Mouse (Mus musculus) liver, embryonic 13.5 days (tissue): Measurements from ENCODE around the gene Igf2r. TPM values are rescaled to one million over a fixed set of nuclear protein-coding genes. Genes with fewer than 3 reads are reported as not detected.

ENCODE experiments used
- ATAC-seq: fragments of 200-750 bp; cut with Nextera tagmentation; 2 replicates; pipeline ENCODE4 v1.8.0; 2017; ENCODE audit warnings: low read depth, mild to moderate bottlenecking, moderate number of reproducible peaks, moderate library complexity
- DNase-seq: peaks from one replicate; pipeline ENCODE4 v3.0.0; 2022
- H3K27ac ChIP-seq: fragments of 300-500 bp; sonication (generic); 2 replicates; pipeline ENCODE4 v1.5.1; 2015; ENCODE audit warnings: moderate library complexity, mild to moderate bottlenecking, inconsistent platforms
- H3K27me3 ChIP-seq: fragments of 300-500 bp; sonication (generic); 2 replicates; pipeline ENCODE4 v1.6.1; 2015; ENCODE audit warnings: mild to moderate bottlenecking, inconsistent platforms
- H3K36me3 ChIP-seq: fragments of 300-500 bp; sonication (generic); 2 replicates; pipeline ENCODE4 v1.6.1; 2015; ENCODE audit warnings: mild to moderate bottlenecking, inconsistent platforms
- H3K4me1 ChIP-seq: fragments of 300-500 bp; sonication (generic); replicated peaks from 2 replicates; pipeline ENCODE4 v1.6.1; 2015; ENCODE audit warnings: inconsistent platforms
- H3K4me2 ChIP-seq: fragments of 300-500 bp; sonication (generic); 2 replicates; pipeline ENCODE4 v1.6.1; 2015; ENCODE audit warnings: inconsistent platforms, mild to moderate bottlenecking, moderate library complexity
- H3K4me3 ChIP-seq: fragments of 300-500 bp; sonication (generic); replicated peaks from 2 replicates; pipeline ENCODE4 v1.5.1; 2015; ENCODE audit warnings: mild to moderate bottlenecking, inconsistent platforms
- H3K9ac ChIP-seq: fragments of 300-500 bp; sonication (generic); 2 replicates; pipeline ENCODE4 v1.6.1; 2015; ENCODE audit warnings: mild to moderate bottlenecking, inconsistent platforms
- H3K9me3 ChIP-seq: fragments of 300-500 bp; sonication (generic); replicated peaks from 2 replicates; pipeline ENCODE4 v1.6.1; 2016; ENCODE audit warnings: inconsistent platforms
- WGBS: fragments of 180-500 bp; shearing (Covaris S2); methylation state at CpG from one replicate; pipeline ENCODE4 v1.1.7; 2015; ENCODE audit not compliant: insufficient replicate concordance; 5-methylcytosine and 5-hydroxymethylcytosine counted together
- polyA plus RNA-seq: library from polyadenylated mRNA; unstranded; fragments of >200 nt; fragmentation: Nextera tagmentation; extraction: Ambion mirVana; gene quantifications from 2 replicates; pipeline ENCODE4 v1.2.1, GENCODE M21; 2015

Gene Igf2r
- polyA plus RNA-seq, 1 experiment from 2014 or later, result 13.8 TPM

DNA sequence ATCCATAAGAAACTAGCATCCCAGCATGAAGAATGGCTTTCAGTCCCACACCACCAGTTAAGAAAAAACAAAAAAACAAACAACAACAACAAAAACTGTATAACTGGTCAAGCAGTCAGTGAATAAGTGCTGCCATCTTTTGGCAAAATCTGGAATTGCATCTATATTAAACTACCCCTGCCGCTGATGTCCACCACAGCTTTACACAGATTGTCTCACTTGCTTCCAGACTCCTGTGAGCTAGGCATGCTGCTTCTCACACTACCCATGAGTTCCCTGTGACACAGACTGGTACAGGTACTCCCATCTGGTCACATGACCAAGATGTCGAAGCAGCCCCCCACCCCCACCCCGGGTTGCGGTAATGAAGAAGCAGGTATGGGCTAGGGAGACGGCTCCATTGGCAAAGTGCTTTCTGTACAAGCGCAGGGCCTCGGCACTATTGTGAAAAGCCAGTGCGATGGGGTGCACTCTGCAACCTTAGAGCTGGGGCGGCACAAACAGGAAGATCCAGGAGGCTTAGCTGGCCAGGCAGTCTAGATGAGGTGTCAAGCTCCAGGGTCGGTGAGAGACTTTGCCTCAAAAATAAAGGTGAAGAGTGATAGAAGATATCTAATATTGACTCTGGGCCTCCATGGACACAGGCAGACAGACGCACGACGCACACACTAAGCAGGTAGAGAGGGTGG is 108.7 kb downstream of the Igf2r start:
- ATAC-seq (no peak), DNase-seq (no peak)
- Histone ChIP-seq H3K9me3 (no peaks in the 10 kb centered on the region), H3K36me3 (no peaks in the 10 kb centered on the region), H3K4me3 (no peak overlapping the region), H3K27me3 (peaks cover 17% of the 10 kb centered on the region), H3K4me2 (no peak overlapping the region), H3K9ac (no peak overlapping the region), H3K4me1 (no peaks in the 10 kb centered on the region), H3K27ac (no peak overlapping the region)
- WGBS, result 62% methylated on average over 13 of the region's 13 CpGs

DNA sequence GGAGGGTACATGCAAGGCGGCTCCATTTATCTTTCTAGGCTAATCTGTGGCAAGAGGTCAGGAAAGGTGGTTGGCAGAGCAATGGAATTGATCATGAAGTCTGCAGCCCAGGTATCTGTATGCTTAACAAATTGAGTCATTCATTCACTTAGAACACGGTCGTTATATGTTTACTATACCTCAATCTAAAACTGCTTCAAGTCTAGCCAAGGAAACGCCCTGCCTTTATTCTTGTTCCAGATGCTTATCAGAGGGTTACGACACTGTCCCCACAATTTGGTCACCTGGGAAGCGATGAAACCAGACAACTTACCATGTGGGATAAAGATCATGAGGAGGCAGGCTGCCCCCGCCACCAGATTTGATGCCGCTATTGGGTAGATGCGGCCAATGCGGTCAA is 110.2 kb downstream of the Igf2r start:
- H3K9ac ChIP-seq, result no peak overlapping the region
- no peaks in the 10 kb centered on the region for H3K9me3 ChIP-seq
- no peaks in the 10 kb centered on the region for H3K36me3 ChIP-seq
- 73% methylated on average over 10 of the region's 10 CpGs for WGBS
- H3K27ac ChIP-seq, result no peak overlapping the region
- peaks cover 17% of the 10 kb centered on the region; the same call in 1 of the 2 replicates for H3K27me3 ChIP-seq
- no peak overlapping the region for H3K4me3 ChIP-seq
- ATAC-seq (no peak), DNase-seq (no peak)
- no peaks in the 10 kb centered on the region for H3K4me1 ChIP-seq
- no peak overlapping the region for H3K4me2 ChIP-seq

DNA sequence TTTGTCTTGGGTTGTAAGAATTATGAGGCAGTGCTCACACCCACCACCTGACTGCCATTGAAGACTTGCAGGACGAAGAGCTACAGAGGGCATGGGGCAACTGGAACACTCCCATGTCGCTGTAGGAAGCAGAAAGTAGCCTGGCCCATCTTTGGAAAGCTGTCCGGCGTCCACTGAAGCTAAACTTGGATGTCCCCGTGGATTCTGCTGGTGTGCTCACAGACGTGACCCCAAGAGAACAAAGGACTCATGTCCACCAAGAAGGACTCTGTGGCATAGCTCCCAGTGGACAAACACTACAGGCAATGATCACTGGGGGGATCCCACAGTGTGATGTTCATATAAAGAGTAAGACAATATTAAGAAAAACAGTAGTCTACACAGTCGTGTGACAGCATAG is 110.7 kb downstream of the Igf2r start:
- ATAC-seq (no peak), DNase-seq (no peak)
- Histone ChIP-seq H3K4me2 (no peak overlapping the region), H3K36me3 (no peaks in the 10 kb centered on the region), H3K9me3 (no peaks in the 10 kb centered on the region), H3K27ac (no peak overlapping the region), H3K4me3 (no peak overlapping the region), H3K27me3 (peaks cover 17% of the 10 kb centered on the region; the same call in 1 of the 2 replicates), H3K9ac (no peak overlapping the region), H3K4me1 (no peaks in the 10 kb centered on the region)
- WGBS, result 61% methylated on average over 7 of the region's 7 CpGs

DNA sequence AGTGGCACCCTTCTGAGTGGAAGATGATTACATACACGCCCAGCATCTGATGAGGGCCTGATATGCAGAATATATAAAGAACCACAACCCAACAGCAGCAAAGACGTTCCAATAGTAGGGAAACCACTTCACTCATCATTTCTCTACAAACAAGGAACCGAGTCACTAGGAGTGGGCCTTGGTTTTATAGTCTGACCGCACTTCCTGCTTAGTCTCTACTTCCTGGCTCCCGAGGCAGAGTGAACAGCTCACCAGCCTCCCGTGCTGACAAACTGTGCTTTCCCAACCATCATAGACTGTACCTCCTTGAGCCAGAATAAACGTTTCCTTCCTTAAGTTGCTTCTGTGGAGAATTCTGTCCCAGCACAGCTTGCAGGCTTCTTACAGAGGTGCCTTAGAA is 113.6 kb downstream of the Igf2r start:
- Histone ChIP-seq H3K27ac (no peak overlapping the region), H3K9ac (no peak overlapping the region), H3K4me3 (no peak overlapping the region), H3K36me3 (no peaks in the 10 kb centered on the region), H3K4me2 (no peak overlapping the region), H3K27me3 (peaks cover 6% of the 10 kb centered on the region; the same call in 1 of the 2 replicates), H3K4me1 (no peaks in the 10 kb centered on the region), H3K9me3 (no peaks in the 10 kb centered on the region)
- no peak for DNase-seq
- no peak for ATAC-seq
- 21% methylated on average over 7 of the region's 7 CpGs for whole genome bisulfite sequencing

DNA sequence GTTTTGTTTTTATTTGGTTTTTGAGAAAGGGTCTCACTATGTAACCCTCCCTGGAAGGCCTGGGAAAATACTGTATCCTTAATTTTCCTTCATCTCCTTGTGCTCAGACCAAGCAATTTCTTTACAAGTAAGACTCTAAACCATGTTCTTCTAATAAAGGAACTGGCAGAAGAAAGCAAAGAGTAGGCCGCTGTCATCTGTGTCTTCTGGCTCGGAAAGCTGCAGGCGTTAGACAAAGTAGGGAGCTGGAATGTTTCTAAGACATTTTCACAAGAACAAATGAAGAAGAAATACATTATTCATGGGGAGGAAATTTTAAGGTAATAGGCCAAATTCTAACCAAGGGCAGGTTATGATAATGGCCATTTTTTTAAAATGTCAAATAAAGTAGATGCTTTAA is 115.4 kb downstream of the Igf2r start:
- H3K27me3 ChIP-seq, result peaks cover 6% of the 10 kb centered on the region; the same call in 1 of the 2 replicates
- 80% methylated on average over 3 of the region's 3 CpGs for WGBS
- H3K9me3 ChIP-seq, result no peaks in the 10 kb centered on the region
- no peaks in the 10 kb centered on the region for H3K36me3 ChIP-seq
- no peak overlapping the region for H3K9ac ChIP-seq
- no peaks in the 10 kb centered on the region for H3K4me1 ChIP-seq
- no peak overlapping the region for H3K4me3 ChIP-seq
- no peak for DNase-seq
- ATAC-seq, result no peak
- no peak overlapping the region for H3K4me2 ChIP-seq
- no peak overlapping the region for H3K27ac ChIP-seq

DNA sequence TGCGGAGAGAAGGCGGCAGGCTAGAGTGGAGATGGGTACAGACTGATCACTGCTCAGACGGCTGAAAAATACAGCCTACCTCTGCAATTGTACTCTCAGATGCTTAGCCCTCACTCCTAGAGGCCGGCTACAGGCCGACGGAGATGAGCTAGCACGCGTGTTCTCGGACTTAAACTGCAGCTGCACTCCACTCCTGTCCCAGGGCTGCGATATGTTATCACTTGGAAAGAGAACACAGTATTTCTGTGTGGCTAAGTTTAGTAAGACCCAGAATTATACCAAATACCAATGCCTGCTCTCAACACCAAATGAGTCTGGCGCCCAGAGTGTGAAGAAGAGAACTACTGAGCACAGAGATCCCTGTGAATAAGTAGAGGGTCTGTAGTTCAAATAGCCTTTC is 116.9 kb downstream of the Igf2r start:
- H3K4me2 ChIP-seq, result no peak overlapping the region
- H3K4me1 ChIP-seq, result no peaks in the 10 kb centered on the region
- peaks cover 9% of the 10 kb centered on the region for H3K27me3 ChIP-seq
- H3K36me3 ChIP-seq, result no peaks in the 10 kb centered on the region
- 72% methylated on average over 11 of the region's 11 CpGs for WGBS
- no peak overlapping the region for H3K9ac ChIP-seq
- no peak for DNase-seq
- H3K27ac ChIP-seq, result no peak overlapping the region
- H3K9me3 ChIP-seq, result no peaks in the 10 kb centered on the region
- no peak overlapping the region for H3K4me3 ChIP-seq
- ATAC-seq, result no peak

DNA sequence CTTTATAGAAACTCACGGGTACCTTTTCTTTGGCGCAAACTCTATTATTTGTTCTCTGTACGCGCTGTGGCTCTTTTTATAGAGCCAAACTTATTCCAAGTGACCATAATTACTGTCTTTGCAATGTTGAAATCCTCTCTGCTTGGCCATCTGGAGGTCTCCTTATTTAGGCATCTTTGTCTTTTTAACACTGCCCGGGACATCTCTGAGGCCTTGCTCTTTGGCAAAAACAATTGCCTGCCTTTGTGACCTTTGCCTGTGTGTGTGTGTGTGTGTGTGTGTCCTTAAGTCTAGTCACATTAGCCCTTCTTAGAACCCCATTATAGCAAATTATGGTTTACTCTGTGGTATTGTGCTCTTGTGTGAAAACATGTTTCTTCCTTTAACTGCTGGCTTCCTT is 124.0 kb downstream of the Igf2r start:
- 89% methylated on average over 5 of the region's 5 CpGs for WGBS
- Histone ChIP-seq H3K4me3 (no peak overlapping the region), H3K27me3 (peaks cover 6% of the 10 kb centered on the region), H3K36me3 (no peaks in the 10 kb centered on the region), H3K27ac (no peak overlapping the region), H3K4me2 (no peak overlapping the region), H3K9me3 (no peaks in the 10 kb centered on the region), H3K9ac (no peak overlapping the region), H3K4me1 (no peaks in the 10 kb centered on the region)
- no peak for DNase-seq
- ATAC-seq, result no peak

DNA sequence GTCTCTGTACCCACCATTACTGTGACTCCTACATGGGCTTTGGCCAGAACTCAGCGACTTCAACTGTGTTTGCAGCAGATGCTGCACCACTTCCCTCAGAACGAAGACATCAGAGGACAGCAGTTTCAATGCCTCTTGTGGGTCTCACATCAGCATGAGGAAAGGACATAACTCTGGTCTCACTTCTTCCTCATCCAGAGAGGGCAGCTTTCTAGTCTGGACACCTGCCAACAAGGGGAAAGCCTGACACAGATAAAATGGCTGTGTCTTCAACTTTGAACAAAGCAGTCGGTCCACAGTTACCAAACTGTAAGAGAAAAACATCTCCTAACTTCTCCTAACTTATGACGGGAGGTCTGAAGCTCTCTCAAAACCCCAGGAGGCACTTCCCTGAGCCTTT is 128.4 kb downstream of the Igf2r start:
- DNase-seq, result no peak
- no peaks in the 10 kb centered on the region for H3K4me1 ChIP-seq
- no peaks in the 10 kb centered on the region for H3K36me3 ChIP-seq
- no peak overlapping the region for H3K9ac ChIP-seq
- H3K4me3 ChIP-seq, result no peak overlapping the region
- ATAC-seq, result no peak
- 0 out of 2 replicates have a peak, but pooled peaks cover 3% of the 10 kb centered on the region for H3K27me3 ChIP-seq
- H3K27ac ChIP-seq, result no peak overlapping the region
- no peaks in the 10 kb centered on the region for H3K9me3 ChIP-seq
- no peak overlapping the region for H3K4me2 ChIP-seq
- WGBS, result 52% methylated on average over 4 of the region's 4 CpGs

DNA sequence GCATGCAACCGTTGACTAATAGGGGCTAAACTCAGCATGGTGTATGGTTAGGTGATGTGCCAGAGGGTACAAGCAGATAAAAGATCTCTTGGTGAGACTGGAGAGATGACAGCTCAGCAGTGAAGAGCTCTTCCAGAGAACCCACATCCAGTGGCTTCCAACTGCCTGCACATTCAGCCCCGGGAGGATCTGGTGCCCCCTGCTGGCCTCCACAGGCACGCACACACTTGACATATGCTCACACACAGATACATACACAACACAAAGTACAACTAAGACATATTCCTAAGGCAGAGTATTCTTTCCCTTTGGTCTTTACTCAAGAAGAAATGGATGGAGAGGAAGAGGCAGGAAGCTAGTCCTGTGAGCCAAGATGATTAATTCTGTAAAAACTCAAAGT is 129.9 kb downstream of the Igf2r start:
- H3K9me3 ChIP-seq, result no peaks in the 10 kb centered on the region
- H3K9ac ChIP-seq, result no peak overlapping the region
- DNase-seq, result no peak
- whole genome bisulfite sequencing, result 73% methylated on average over 3 of the region's 3 CpGs
- no peaks in the 10 kb centered on the region for H3K4me1 ChIP-seq
- H3K27me3 ChIP-seq, result 0 out of 2 replicates have a peak, but pooled peaks cover 3% of the 10 kb centered on the region
- no peak overlapping the region for H3K27ac ChIP-seq
- H3K4me2 ChIP-seq, result no peak overlapping the region
- H3K36me3 ChIP-seq, result no peaks in the 10 kb centered on the region
- no peak for ATAC-seq
- H3K4me3 ChIP-seq, result no peak overlapping the region

DNA sequence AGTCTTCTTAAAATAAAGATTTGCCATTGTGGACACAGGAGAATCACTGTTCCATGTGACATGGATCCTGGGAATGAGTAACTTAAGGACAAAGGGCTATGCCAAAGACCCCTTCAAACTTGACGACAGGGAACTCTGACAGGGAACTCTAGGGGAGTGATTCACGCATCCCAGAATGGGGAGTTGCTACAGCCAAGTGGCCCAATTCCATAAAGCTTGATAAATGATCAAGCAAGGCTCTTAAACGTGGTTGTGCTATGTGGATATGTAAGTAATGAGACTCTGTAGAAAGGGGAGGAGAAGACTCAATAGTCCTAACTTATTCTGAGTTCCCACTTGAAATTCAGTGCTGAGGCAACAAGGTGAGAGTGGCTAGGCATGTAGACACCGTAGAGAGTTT is 134.7 kb downstream of the Igf2r start:
- Histone ChIP-seq H3K4me3 (no peak overlapping the region), H3K4me2 (no peak overlapping the region), H3K9me3 (no peaks in the 10 kb centered on the region), H3K27ac (no peak overlapping the region), H3K9ac (no peak overlapping the region), H3K36me3 (no peaks in the 10 kb centered on the region), H3K27me3 (0 out of 2 replicates have a peak, but pooled peaks cover 3% of the 10 kb centered on the region), H3K4me1 (no peaks in the 10 kb centered on the region)
- 58% methylated on average over 4 of the region's 4 CpGs for WGBS
- DNase-seq (no peak), ATAC-seq (no peak)
